Mouse (Mus musculus) left cerebral cortex, adult 18-20 months (tissue): ENCODE results near the gene Sardh. TPM values are rescaled to one million over a fixed set of nuclear protein-coding genes. Genes with fewer than 3 reads are reported as not detected.

Source experiments
- DNase-seq, 2 experiments: peaks; one replicate each; pipeline ENCODE4 v3.0.0; 2021 to 2022; ENCODE audit warnings: low spot score in 2 of 2, mixed read lengths in 1 of 2
- total RNA-seq, 2 experiments: library from RNA; stranded (reverse); gene quantifications; 2 replicates each; pipeline ENCODE4 v1.2.3; 2021

Gene Sardh
- total RNA-seq, 2 experiments from 2014 or later: 6.3 to 6.7 TPM

GRCm38 (mm10) chr2:27175696-27176267 is 72.4 kb downstream of the Sardh start:
- DNase-seq: no peak

DNA sequence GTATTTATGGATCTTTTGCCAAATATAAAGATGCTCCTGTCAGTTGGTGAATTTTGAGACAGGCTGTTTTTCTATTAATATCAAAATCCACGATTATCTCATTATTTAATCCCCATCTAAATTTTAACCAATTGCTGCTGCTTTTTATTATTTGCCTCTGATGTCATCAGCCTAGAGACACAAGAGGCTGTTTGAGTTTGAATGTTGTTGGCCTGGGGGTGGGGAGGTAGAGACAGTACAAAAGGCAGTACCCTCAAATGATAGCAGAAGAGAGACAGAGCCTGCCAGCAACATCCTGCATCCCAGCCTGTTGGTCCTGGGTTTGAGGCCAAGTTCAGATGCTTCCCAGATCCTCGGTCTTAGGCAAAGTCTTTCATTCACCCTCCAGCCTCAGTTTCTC is 73.9 kb downstream of the Sardh start:
- no peak for DNase-seq

GRCm38 (mm10) chr2:27166999-27167398 is 81.1 kb downstream of the Sardh start:
- DNase-seq: peak in 1 of 2 experiments; percentile 38

- DNase-seq: no peak
Measured at GRCm38 (mm10) chr2:27166074-27166473, 82.1 kb downstream of the Sardh start.

GRCm38 (mm10) chr2:27164796-27165590 is 83.1 kb downstream of the Sardh start, which contains the start of gene Dbh:
Gene Dbh, plus strand, starts transcription at chr2:27165233.
- peak; percentile 68 to 84 for DNase-seq

GRCm38 (mm10) chr2:27163851-27164250 is 84.3 kb downstream of the Sardh start:
- DNase-seq: peak; percentile 45 to 55

DNA sequence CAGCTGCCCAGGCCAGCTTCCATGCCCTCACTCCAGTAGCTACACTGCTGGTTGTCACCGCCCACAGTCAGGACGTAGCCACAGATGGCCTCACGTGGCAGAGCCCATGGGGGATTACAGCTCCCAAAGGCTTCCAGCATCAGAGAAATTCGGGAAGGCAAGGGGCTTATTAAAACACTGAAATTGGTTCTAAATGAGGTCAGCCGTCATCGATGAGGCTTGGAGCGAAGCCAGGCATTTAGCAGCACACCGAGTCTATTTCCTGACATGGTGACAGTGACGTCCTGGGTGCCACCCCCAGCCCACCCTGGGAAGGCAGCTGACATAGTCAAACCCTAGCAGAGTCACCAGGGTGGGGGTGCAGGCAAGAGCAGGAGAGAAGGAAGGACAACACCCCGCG is 85.5 kb downstream of the Sardh start:
- no peak for DNase-seq

GRCm38 (mm10) chr2:27161526-27161925 is 86.6 kb downstream of the Sardh start:
- no peak for DNase-seq

- DNase-seq: no peak
Measured at GRCm38 (mm10) chr2:27156596-27156995, 91.5 kb downstream of the Sardh start.

DNA sequence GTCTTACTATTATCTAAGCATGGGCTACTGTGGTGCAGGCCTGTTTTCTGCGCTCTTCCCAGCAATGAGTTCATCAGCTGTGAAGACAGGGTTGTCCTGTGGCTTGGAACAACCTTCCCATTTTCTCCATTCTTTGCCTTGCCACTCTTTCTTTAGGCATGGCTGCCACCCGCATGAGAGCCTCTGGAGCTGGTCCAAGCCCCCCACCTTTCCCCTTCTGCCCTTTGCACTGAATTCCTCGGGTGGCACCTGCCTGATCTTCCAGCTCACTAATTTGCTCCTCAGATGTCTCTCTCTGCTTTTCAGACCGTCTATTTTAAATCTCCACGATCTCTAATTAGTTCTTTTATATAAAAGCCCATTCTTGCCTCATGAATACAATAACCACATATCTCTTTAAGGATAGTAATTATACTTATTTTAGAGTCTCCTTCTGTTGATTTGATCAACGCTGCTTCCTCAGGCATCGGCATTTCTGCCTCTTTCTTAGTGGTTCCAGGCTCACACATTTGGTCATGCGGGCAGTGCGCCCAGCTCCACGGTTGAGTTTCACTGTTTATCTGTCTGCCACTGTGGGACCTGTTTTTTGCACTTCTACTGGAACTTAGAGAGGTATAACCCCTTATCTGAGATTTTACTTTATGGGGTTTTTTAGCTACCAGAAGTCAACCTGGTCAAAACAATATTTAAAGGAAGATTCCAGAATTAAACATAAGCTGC is 93.5 kb downstream of the Sardh start:
- no peak for DNase-seq

GRCm38 (mm10) chr2:27149457-27149856 is 98.7 kb downstream of the Sardh start:
- no peak for DNase-seq

DNA sequence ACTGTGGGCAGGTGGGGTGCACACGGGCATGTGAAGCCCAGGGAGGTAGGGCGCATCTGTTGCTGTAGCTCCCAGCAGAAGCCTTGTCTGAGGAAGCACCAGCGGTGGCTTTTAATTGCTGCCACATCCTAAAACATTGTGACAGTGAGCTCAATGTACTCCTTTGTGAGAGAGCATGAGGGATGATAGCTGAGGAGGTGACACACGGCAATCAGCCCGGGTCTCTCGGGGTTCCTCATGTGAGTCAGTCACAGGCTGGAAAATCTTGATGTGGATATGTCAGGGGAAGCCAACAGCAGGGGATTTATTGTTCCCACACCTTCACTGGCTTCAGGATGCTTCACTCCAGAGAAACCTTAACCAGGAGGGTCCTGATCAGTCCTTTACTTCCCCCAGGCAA is 101.3 kb downstream of the Sardh start:
- no peak for DNase-seq

DNA sequence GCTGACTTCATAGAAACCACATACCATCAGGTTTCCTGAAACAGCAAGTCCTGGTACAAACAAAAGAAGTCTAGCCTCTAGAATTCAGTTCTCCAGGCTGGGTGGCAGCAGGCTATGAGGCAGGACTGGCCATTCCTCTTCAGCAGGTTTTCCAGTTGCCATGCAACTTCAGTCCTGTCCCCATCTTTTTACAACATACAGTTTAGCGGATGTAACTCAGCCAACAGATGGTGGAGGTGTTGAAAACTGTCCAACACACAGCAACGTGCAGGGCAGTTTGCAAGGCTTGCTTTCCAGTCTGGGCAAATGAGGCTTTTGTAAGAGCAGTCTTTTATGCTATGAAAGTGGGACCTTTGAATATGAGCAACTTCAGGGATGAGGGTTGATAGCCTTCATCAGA is 103.2 kb downstream of the Sardh start:
- DNase-seq: peak; percentile 46 to 65

DNA sequence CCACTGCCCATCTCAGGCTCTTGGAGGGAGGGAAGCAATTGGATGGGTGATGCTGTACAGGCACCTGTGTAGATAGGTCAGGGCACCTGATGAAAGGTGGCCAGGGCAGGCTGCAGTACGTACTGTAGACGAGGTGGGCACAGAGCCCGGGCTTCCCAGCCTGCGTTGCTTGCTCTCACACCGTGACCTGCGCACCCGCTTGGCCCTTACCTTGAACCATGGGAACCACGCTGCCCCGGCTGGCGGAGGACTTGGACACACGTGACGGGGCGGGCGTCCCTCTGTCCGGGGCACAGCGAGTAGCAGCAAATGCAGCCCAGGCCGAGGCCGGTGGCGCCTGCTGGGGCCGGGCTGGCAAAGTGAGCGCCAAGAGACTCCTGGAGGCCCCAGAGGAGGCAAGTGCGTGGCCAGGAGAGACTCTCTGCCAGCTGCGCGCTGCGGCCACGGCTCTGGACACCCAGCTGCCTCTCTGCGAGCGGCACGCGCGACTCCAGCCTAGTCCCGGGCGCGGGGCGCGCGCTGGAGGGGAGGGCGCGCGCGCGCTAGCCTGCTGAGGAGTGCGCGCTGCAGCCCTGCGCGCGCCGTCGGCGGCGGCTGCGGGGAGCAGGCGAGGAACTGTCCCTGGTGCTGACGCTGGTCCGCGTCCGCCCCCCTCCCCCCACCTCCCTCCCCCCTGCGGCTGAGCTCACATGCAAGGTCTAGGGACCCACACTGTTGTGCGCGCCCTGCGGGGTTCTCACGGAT is 106.0 kb downstream of the Sardh start, which contains the start of gene Fam163b:
TSS of gene Fam163b (minus strand) at position 542 of the 744 bp plus-strand sequence.
- DNase-seq: peak; percentile 43 to 67

Other genes with a start within 250 kb of the Sardh start
- 10 to 100 TPM; 46.8 to 47.0 TPM for gene Cacfd1, start 238.4 kb downstream of the Sardh start, total RNA-seq
- 10 to 100 TPM; 21.5 to 27.5 TPM for gene Slc2a6, start 220.3 kb downstream of the Sardh start, total RNA-seq
- under 1 TPM; 0.52 to 1.00 TPM for gene Mymk, start 176.2 kb downstream of the Sardh start, total RNA-seq
- 10 to 100 TPM; 15.5 to 21.8 TPM for gene Adamtsl2, start 169.0 kb downstream of the Sardh start, total RNA-seq
- 100 to 1,000 TPM in 1 of 2 experiments, 10 to 100 TPM in 1; 98.9 to 107 TPM for gene Fam163b, start 105.8 kb downstream of the Sardh start, total RNA-seq
- under 1 TPM; 0.23 to 0.26 TPM for gene Dbh, start 83.1 kb downstream of the Sardh start, total RNA-seq
- 1 to 10 TPM; 7.9 to 9.8 TPM for gene Vav2, start 178.7 kb upstream of the Sardh start, total RNA-seq
- 10 to 100 TPM; 27.8 to 28.3 TPM for gene Brd3os, start 194.0 kb upstream of the Sardh start, total RNA-seq